ENCODE assay signal across 8 mouse cellular contexts in genomic region chr12:86882279-86883018, GRCm38 (mm10). TPM values are rescaled to one million over a fixed set of nuclear protein-coding genes. Genes with fewer than 3 reads are reported as not detected.
DNase-seq lines count a peak whose midpoint lies in the region; ATAC-seq lines count a peak whose summit lies in the region.

No protein-coding gene starts in this region.

- peaks cover 64% of the 10 kb centered on the region for H3K4me1 ChIP-seq in liver, embryonic 13.5 days (replicated peaks)
- peaks cover 16% of the 10 kb centered on the region; the same call in 1 of the 2 replicates for H3K4me1 ChIP-seq in neural tube, embryonic 11.5 days (ENCODE audit: control insufficient read depth, insufficient read depth, low read length)

- peaks cover 92% of the 10 kb centered on the region for H3K27me3 ChIP-seq in liver, embryonic 13.5 days
- peaks cover 11% of the 10 kb centered on the region; the same call in 1 of the 2 replicates for H3K27me3 ChIP-seq in neural tube, embryonic 11.5 days (ENCODE audit: control insufficient read depth, insufficient read depth, low read length)

- H3K9ac ChIP-seq in liver, embryonic 13.5 days, result peak overlapping the region; percentile 71
- H3K9ac ChIP-seq in neural tube, embryonic 11.5 days (ENCODE audit: low read length), result peak overlapping the region; percentile 90

- H3K4me3 ChIP-seq in liver, embryonic 13.5 days (replicated peaks), result peak overlapping the region; percentile 62
- peak overlapping the region; percentile 77 for H3K4me3 ChIP-seq in neural tube, embryonic 11.5 days (ENCODE audit: low read depth, low read length)

- WGBS in liver, embryonic 13.5 days (ENCODE audit: insufficient replicate concordance), result 2% methylated on average over 59 of the region's 59 CpGs
- WGBS in neural tube, embryonic 11.5 days, result under 1% methylated on average over 59 of the region's 59 CpGs

- no peaks in the 10 kb centered on the region for H3K36me3 ChIP-seq in liver, embryonic 13.5 days
- no peaks in the 10 kb centered on the region for H3K36me3 ChIP-seq in neural tube, embryonic 11.5 days (ENCODE audit: control insufficient read depth, insufficient read depth, low read length)

- no peaks in the 10 kb centered on the region for H3K9me3 ChIP-seq in liver, embryonic 13.5 days (replicated peaks)
- H3K9me3 ChIP-seq in neural tube, embryonic 11.5 days (ENCODE audit: control insufficient read depth, low read length), result no peaks in the 10 kb centered on the region

- H3K27ac ChIP-seq in liver, embryonic 13.5 days, result 0 out of 2 replicates have a peak overlapping the region, but pooled peaks have one; percentile 0
- H3K27ac ChIP-seq in neural tube, embryonic 11.5 days (ENCODE audit: low read depth, low read length), result peak overlapping the region; percentile 93

- DNase-seq in 3T3-L1 (ENCODE audit: low read depth, low spot score) (peak; percentile 60), ZHBTc4 (ENCODE audit: low read depth, low spot score) (peak; percentile 74)
- peak; percentile 66 for DNase-seq in embryo, embryonic 10.5 days (ENCODE audit: low spot score)
- DNase-seq in heart, adult 18-20 months, result peak; percentile 78 to 85
- DNase-seq in kidney, adult 18-20 months, result peak; percentile 79
- no peak for DNase-seq in liver, embryonic 13.5 days
- peak; percentile 71 for DNase-seq in neural tube, embryonic 11.5 days (ENCODE audit: low spot score)
- DNase-seq in urinary bladder, postnatal 10 days (ENCODE audit: low spot score), result peak; percentile 30

- ATAC-seq in liver, embryonic 13.5 days (ENCODE audit: low read depth), result no peak
- ATAC-seq in neural tube, embryonic 11.5 days (ENCODE audit: insufficient read depth, low FRiP score, low TSS enrichment), result no peak

- peak overlapping the region; percentile 71 for H3K4me2 ChIP-seq in liver, embryonic 13.5 days
- H3K4me2 ChIP-seq in neural tube, embryonic 11.5 days (ENCODE audit: low read depth), result peak overlapping the region; percentile 98

RNA-seq across cellular contexts. Expression of gene Irf2bpl, which starts 2.1 kb away (rescaled TPM):
- 10 to 100 TPM; 30.0 to 30.5 TPM for total RNA-seq in heart, adult 18-20 months (2021)
- 2.8 and 3.0 TPM in 2 replicates for polyA plus RNA-seq in liver, embryonic 13.5 days (2015; fragmentation: Nextera tagmentation; extraction: Ambion mirVana)
- polyA plus RNA-seq in neural tube, embryonic 11.5 days (2014; fragmentation: Nextera tagmentation; extraction: Ambion mirVana), result 19.4 and 20.6 TPM in 2 replicates
